Mouse (Mus musculus): ENCODE data around the gene Sema4f.

DNA sequence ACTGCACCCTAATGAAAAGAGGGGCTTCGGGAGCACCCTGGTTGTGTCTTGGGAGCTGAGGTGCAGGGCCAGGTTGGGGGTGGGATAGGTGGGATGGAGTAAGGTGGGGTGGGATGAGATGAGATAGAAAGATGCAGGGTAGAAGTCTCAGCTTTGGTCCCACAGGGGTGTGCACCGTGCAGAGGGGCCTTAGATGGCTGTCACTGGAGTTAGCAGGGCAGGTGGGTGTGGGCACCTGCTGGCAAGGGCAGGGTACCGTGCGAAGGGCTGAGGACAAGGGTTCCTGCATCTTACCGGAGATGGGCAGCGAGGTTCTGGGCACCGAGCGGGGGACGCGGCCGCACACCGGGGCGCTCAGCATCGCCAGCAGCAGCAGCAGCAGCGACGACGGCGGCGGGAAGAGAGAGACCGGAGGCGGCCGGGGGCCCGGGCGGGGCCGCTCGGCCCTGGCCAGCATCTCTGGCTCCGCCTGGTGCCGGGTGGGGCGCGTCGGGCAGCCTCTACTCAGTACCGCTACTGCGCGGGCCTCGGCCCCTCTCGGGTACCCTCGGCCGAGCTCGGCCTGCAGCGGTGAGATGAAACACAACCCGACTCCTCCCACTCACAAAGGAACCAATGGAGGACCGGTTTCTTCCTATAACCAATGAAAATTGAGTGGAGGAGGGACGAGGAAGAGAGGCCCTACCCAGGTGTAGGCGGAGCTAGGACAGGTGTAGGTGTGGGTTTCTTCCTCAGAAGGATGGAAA is at the start of gene Sema4f:
- TF ChIP-seq CTCF (IDR thresholded peaks at IDR 0.05; ENCODE audit: low read depth) (no peak), EP300 (IDR thresholded peaks at IDR 0.05; ENCODE audit: low read depth) (no peak)

Data from heart, postnatal 0 days (tissue).